Mouse (Mus musculus) liver, embryonic 16.5 days (tissue): ENCODE results near the gene Ttyh1. TPM values are rescaled to one million over a fixed set of nuclear protein-coding genes. Genes with fewer than 3 reads are reported as not detected.

Source experiments
- ATAC-seq: fragments of 200-750 bp; cut with Nextera tagmentation; 2 replicates; pipeline ENCODE4 v1.8.0; 2017; ENCODE audit warnings: low read depth, mild to moderate bottlenecking, moderate number of reproducible peaks, moderate library complexity
- H3K27ac ChIP-seq: fragments of 300-500 bp; sonication (generic); 2 replicates; pipeline ENCODE4 v1.5.1; 2014; ENCODE audit warnings: mild to moderate bottlenecking, low read length
- H3K27me3 ChIP-seq: fragments of 300-500 bp; sonication (generic); 2 replicates; pipeline ENCODE4 v1.6.1; 2014; ENCODE audit warnings: low read depth, low read length, mixed read lengths; ENCODE audit not compliant: control insufficient read depth, insufficient read depth
- H3K36me3 ChIP-seq: fragments of 300-500 bp; sonication (generic); 2 replicates; pipeline ENCODE4 v1.6.1; 2014; ENCODE audit warnings: mild to moderate bottlenecking; ENCODE audit not compliant: control insufficient read depth, insufficient read depth
- H3K4me1 ChIP-seq: fragments of 300-500 bp; sonication (generic); 2 replicates; pipeline ENCODE4 v1.6.1; 2014; ENCODE audit warnings: low read depth, low read length, mixed read lengths; ENCODE audit not compliant: control insufficient read depth
- H3K4me2 ChIP-seq: fragments of 300-500 bp; sonication (generic); 2 replicates; pipeline ENCODE4 v1.6.1; 2014; ENCODE audit warnings: low read depth, low read length, mixed read lengths
- H3K4me3 ChIP-seq: fragments of 300-500 bp; sonication (generic); 2 replicates; pipeline ENCODE4 v1.5.1; 2014; ENCODE audit warnings: low read depth, mild to moderate bottlenecking, low read length
- H3K9ac ChIP-seq: fragments of 300-500 bp; sonication (generic); 2 replicates; pipeline ENCODE4 v1.6.1; 2014; ENCODE audit warnings: low read depth, low read length
- H3K9me3 ChIP-seq: fragments of 300-500 bp; sonication (generic); replicated peaks from 2 replicates; pipeline ENCODE4 v1.6.1; 2016; ENCODE audit warnings: low read length; ENCODE audit not compliant: control insufficient read depth
- WGBS: fragments of 180-500 bp; shearing (Covaris S2); extraction: QIAGEN DNeasy Blood & Tissue Kit; methylation state at CpG from one replicate; pipeline ENCODE4 v1.1.7; 2014; ENCODE audit not compliant: insufficient replicate concordance; 5-methylcytosine and 5-hydroxymethylcytosine counted together
- polyA plus RNA-seq: library from polyadenylated mRNA; unstranded; fragments of >200 nt; fragmentation: Nextera tagmentation; extraction: Ambion mirVana; gene quantifications from 2 replicates; pipeline ENCODE4 v1.2.1, GENCODE M21; 2015

The Ttyh1 gene
- polyA plus RNA-seq, 1 experiment from 2014 or later: 0.50 TPM

DNA sequence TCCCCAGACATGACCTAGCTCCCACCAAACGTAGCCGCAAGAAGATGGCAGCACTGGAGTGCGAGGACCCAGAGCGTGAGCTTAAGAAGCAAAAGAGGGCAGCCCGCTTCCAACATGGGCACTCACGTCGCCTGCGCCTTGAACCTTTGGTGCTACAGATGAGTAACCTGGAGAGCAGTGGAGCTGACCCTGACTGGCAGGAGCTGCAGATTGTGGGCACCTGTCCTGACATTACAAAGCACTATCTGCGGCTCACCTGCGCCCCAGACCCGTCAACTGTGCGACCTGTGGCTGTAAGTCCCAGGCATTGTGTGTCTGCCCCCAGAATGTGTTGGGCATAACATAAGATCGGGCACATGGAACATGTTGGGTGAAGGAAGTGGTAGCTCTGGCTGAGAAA, 24.8 kb downstream of the Ttyh1 start:
- Histone ChIP-seq H3K4me2 (no peak overlapping the region), H3K36me3 (peaks cover 86% of the 10 kb centered on the region), H3K27ac (no peak overlapping the region), H3K27me3 (no peaks in the 10 kb centered on the region), H3K9me3 (no peaks in the 10 kb centered on the region), H3K9ac (no peak overlapping the region), H3K4me1 (peaks cover 25% of the 10 kb centered on the region), H3K4me3 (no peak overlapping the region)
- WGBS: 93% methylated on average over 13 of the region's 13 CpGs
- ATAC-seq: no peak

- H3K9ac ChIP-seq: no peak overlapping the region
These were observed 25.8 kb downstream of the Ttyh1 start for GRCm38 (mm10) chr7:4144766-4145551.

GRCm38 (mm10) chr7:4145552-4146190, 26.5 kb downstream of the Ttyh1 start:
- no peak overlapping the region for H3K4me2 ChIP-seq
- peaks cover 70% of the 10 kb centered on the region for H3K36me3 ChIP-seq
- no peak overlapping the region for H3K4me3 ChIP-seq
- no peak for ATAC-seq
- H3K27me3 ChIP-seq: no peaks in the 10 kb centered on the region
- WGBS: 67% methylated on average over 6 of the region's 6 CpGs
- H3K27ac ChIP-seq: no peak overlapping the region
- no peaks in the 10 kb centered on the region for H3K9me3 ChIP-seq
- peaks cover 34% of the 10 kb centered on the region for H3K4me1 ChIP-seq
- H3K9ac ChIP-seq: no peak overlapping the region

More at GRCm38 (mm10) chr7:4144766-4145551, 25.8 kb downstream of the Ttyh1 start:
- H3K27me3 ChIP-seq: no peaks in the 10 kb centered on the region
- peaks cover 27% of the 10 kb centered on the region for H3K4me1 ChIP-seq
- no peak overlapping the region for H3K4me3 ChIP-seq
- WGBS: 89% methylated on average over 20 of the region's 20 CpGs
- H3K4me2 ChIP-seq: no peak overlapping the region
- no peaks in the 10 kb centered on the region for H3K9me3 ChIP-seq
- H3K27ac ChIP-seq: no peak overlapping the region
- no peak for ATAC-seq
- H3K36me3 ChIP-seq: peaks cover 77% of the 10 kb centered on the region

GRCm38 (mm10) chr7:4146241-4147180, 27.3 kb downstream of the Ttyh1 start:
- Histone ChIP-seq H3K4me1 (peaks cover 42% of the 10 kb centered on the region), H3K27ac (no peak overlapping the region), H3K4me3 (no peak overlapping the region), H3K36me3 (peaks cover 61% of the 10 kb centered on the region), H3K27me3 (peaks cover 2% of the 10 kb centered on the region; the same call in 1 of the 2 replicates), H3K9ac (no peak overlapping the region), H3K4me2 (no peak overlapping the region), H3K9me3 (no peaks in the 10 kb centered on the region)
- WGBS: 81% methylated on average over 23 of the region's 23 CpGs
- ATAC-seq: no peak

- Histone ChIP-seq H3K4me3 (no peak overlapping the region), H3K27ac (no peak overlapping the region), H3K9ac (no peak overlapping the region), H3K4me1 (peaks cover 43% of the 10 kb centered on the region), H3K36me3 (peaks cover 53% of the 10 kb centered on the region), H3K27me3 (peaks cover 4% of the 10 kb centered on the region; the same call in 1 of the 2 replicates), H3K4me2 (no peak overlapping the region), H3K9me3 (no peaks in the 10 kb centered on the region)
- 66% methylated on average over 20 of the region's 20 CpGs for WGBS
- no peak for ATAC-seq
These were observed 28.2 kb downstream of the Ttyh1 start for GRCm38 (mm10) chr7:4147371-4147770.

- WGBS: 80% methylated on average over 4 of the region's 4 CpGs
These were observed 28.6 kb downstream of the Ttyh1 start for GRCm38 (mm10) chr7:4147836-4148235.

GRCm38 (mm10) chr7:4148341-4149208, 29.4 kb downstream of the Ttyh1 start:
- Histone ChIP-seq H3K9ac (peak overlapping the region; percentile 88), H3K4me3 (peak overlapping the region; percentile 88), H3K36me3 (peaks cover 41% of the 10 kb centered on the region), H3K9me3 (no peaks in the 10 kb centered on the region), H3K4me1 (peaks cover 43% of the 10 kb centered on the region), H3K4me2 (peak overlapping the region; percentile 97), H3K27me3 (peaks cover 4% of the 10 kb centered on the region; the same call in 1 of the 2 replicates), H3K27ac (peak overlapping the region; percentile 97)
- ATAC-seq: no peak
- 35% methylated on average over 18 of the region's 18 CpGs for WGBS

More at GRCm38 (mm10) chr7:4147836-4148235, 28.6 kb downstream of the Ttyh1 start:
- ATAC-seq: no peak
- peaks cover 43% of the 10 kb centered on the region for H3K4me1 ChIP-seq
- H3K4me3 ChIP-seq: no peak overlapping the region
- no peaks in the 10 kb centered on the region for H3K9me3 ChIP-seq
- no peak overlapping the region for H3K27ac ChIP-seq
- peaks cover 48% of the 10 kb centered on the region for H3K36me3 ChIP-seq
- H3K27me3 ChIP-seq: peaks cover 4% of the 10 kb centered on the region; the same call in 1 of the 2 replicates
- H3K9ac ChIP-seq: no peak overlapping the region
- H3K4me2 ChIP-seq: no peak overlapping the region
